Mouse (Mus musculus): ENCODE measurements around the gene Zfp13. TPM values are rescaled to one million over a fixed set of nuclear protein-coding genes. Genes with fewer than 3 reads are reported as not detected.

Zfp13 gene
- not detected in 2 replicates for total RNA-seq (2015; ENCODE audit: low replicate concordance)
- not detected in 2 replicates for total RNA-seq (2017; ENCODE audit: low replicate concordance)

DNA sequence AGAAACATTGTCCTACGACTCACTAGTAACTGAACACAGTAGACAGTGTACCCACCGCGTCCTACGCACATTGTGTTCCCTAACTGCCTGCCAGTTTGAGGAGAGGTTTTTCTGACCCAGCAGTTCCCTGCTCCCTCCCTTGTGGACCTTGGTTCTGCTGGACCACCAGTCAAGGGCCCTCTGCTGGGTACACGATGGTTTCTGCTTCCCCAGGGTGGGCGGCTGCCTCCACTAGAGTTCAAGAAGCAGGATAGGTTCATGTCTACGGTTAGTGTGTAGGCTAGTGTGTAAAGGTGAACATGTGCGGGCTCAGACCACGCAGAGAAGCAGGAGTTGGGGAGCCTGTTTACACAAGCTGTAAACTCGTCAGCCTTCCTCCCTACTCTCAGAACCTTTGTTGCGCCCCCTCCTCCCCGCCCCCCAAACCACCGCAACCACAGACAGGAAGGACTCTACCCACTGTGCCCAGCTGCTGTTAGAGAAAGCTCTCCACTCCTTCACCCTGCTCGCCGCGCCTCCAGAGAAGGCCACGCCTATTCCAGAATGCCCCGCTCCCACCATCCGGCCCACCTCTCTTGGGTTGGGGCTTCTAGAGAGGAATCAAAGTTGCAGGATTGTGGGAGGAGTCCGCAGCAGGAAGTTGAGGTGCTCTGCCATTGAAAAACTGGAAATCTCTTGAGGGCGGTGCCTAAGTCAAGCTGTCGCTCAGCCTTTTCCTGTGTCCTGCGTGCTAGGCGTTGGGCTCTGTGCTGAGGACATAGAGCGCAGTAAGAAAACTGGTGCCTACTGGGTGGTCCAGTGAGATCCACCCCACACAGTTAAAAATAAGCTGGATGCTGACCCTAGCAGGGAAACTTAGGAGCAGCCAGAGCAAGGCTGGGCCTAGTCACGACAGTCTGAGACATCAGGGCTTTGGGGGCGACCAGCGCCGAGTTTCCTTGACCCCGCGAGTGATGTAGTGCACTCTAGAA is at the start of gene Zfp13:
Zfp13 (minus strand) TSS at position 906 of the 971 bp plus-strand sequence.
- peak; percentile 59; the same call in 1 of the 2 replicates for ATAC-seq (replicated peaks; ENCODE audit: low FRiP score, poor library complexity, severe bottlenecking)

- ATAC-seq (replicated peaks; ENCODE audit: low FRiP score, poor library complexity, severe bottlenecking) = no peak
These were observed 46.6 kb upstream of the Zfp13 start for GRCm38 (mm10) chr17:23645894-23646293.

DNA sequence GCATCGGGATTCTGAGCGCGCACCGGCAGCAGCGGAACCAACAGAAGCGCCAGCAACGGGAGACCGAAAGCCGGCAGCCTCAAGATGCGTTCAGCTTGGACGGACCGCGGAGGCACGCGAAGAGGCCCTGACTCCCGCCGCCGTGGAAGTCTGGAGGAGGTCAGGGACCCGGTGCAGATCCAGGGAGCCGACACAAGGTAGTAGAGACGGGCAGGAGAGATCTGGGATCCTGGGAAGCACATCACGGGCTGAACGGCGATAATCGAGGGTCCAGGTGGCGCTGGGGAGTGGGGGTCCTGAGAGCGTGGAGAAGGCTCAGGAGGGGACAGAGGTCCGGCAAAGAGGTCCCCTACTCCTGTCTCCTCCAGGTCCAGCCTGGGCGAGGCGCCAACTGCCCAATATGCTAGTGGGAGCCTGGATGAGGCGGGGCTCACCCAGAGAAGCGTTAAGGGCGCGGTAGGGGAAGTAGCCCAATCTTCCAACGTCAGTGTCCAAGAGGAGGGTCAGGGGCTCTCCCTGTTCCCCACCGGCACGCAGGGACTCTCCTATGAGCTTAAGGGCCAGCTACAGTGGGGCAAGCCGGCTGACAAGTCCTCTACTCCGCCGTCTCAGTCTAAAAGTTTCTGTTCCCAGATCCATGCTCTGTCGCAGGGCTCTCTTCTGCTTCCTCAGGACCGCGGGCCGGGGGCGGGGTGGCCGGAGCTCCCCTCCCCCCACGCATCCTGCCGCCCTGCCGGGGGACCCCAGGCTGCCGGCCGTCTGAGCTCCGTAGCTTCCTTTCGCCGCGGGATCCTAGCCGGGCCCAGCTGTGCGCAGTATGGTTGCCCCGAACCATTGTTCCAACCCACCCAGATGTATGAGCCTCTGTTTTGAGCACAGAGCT is 45.6 kb upstream of the Zfp13 start, which contains the start of gene Mmp25:
Mmp25 (minus strand) TSS at position 665 of the 883 bp plus-strand sequence.
- no peak for ATAC-seq (replicated peaks; ENCODE audit: low FRiP score, poor library complexity, severe bottlenecking)

DNA sequence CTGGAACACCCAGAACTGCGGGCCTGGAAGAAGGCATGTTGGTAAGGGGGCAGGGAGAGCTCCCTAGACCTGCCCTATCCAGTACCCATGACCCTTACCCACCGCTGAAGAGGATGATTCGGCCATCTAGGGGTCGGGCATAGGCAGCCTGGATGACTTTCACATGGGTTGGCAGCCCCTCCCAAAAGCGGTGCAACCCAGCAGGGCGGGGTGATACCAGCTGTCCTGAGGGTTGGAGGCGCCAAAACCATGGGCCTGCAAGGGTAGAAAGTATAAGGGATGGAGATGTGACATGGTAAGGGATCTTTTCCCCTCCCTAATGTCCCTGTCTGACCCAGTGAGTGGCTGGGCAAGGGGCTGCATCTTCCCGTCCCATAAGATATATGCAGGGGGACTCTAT is 32.0 kb upstream of the Zfp13 start:
- no peak for ATAC-seq (replicated peaks; ENCODE audit: low FRiP score, poor library complexity, severe bottlenecking)

DNA sequence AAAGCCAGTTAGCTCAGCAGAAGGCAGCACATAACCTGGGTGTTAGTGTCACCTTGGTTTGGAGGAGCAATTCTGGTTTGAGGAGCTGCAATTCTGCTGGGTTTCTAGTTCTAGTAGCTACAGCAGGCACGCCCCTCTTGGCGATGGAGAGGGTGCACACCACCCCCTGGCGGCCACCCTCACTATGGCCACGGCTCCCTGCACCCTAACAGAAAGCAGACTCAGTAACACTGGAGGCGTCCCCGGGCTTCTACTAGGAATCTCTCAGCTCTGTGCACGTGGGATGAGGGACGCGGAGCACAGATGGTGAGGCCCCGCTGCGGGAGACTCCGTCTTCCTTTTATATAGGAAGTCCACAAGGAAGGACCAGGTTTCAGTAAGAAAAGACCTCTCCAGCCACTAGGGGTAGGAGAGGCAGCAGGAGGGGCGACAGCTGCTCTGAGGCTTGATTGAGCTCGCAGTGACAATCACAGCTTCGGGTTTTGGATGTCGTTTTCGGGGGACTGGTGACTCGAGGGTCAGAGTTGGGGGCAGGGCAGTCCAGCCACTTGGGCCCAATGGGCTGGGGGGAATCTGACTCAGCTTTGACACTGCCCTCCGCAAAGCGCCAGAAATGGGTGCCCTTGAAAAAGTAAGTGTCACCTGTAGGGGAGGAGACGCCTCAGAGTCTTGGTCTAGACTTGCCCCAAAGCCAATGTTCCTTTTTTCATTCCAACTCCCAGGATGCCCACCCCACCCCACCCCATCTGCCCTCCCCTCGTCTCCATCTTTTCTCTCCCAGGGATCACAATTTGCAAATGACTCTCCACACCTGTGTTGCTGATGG is 31.1 kb upstream of the Zfp13 start:
- peak; percentile 74 for ATAC-seq (replicated peaks; ENCODE audit: low FRiP score, poor library complexity, severe bottlenecking)

DNA sequence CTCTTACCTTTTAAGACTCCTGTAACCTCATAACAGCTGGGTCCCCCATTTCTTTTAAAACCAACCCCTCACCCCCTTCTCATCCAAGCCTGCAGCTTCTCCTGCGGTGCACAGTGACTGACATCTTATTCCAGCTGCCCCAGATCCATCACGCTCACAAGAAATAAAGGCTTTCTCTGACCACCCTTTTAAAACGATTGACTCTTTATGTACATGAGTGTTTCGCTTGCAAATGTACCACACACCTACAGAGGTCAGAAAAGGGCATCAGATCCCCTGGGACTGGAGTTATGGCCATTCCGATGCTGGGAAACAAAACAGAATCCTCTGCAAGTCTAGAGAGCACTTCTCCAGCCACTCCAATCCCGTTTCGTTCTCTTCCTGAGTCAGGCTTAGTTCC is 28.5 kb upstream of the Zfp13 start:
- no peak for ATAC-seq (replicated peaks; ENCODE audit: low FRiP score, poor library complexity, severe bottlenecking)

GRCm38 (mm10) chr17:23620351-23620750 is 21.1 kb upstream of the Zfp13 start:
- no peak for ATAC-seq (replicated peaks; ENCODE audit: low FRiP score, poor library complexity, severe bottlenecking)

DNA sequence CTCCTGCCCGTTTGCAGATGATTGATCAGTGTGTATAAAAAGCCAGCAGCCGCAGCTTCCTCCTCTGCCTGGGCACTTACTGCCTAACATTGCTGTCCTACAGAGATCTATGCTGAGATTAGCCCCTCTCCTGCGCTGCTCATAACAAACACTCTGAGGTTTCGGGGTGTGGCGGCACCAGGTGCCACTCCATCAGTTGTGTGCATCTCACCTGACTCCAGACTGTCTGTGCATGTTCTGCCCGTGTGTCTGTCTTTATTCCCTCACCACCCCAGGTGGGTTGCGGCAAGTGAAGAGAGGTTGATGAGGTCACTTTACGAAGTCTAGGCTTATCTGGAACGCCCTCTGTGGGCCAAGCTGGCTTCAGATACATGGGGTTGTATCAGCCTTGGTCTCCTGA is 17.8 kb upstream of the Zfp13 start:
- no peak for ATAC-seq (replicated peaks; ENCODE audit: low FRiP score, poor library complexity, severe bottlenecking)

DNA sequence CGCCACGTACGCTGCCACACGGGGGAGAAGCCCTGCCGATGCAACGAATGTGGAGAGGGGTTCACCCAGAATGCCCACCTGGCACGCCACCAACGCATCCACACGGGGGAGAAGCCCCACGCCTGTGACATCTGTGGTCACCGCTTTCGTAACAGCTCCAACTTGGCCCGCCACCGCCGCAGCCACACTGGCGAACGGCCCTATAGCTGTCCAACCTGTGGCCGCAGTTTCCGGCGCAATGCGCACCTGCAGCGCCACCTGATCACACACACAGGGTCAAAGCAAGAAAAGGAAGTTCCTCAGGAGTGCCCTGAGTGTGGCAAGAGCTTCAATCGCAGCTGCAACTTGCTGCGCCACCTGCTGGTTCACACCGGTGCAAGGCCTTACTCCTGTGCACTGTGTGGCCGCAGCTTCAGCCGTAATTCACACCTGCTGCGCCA is 11.1 kb upstream of the Zfp13 start:
- peak; percentile 54; the same call in 1 of the 2 replicates for ATAC-seq (replicated peaks; ENCODE audit: low FRiP score, poor library complexity, severe bottlenecking)

GRCm38 (mm10) chr17:23609612-23610011 is 10.3 kb upstream of the Zfp13 start:
- no peak for ATAC-seq (replicated peaks; ENCODE audit: low FRiP score, poor library complexity, severe bottlenecking)

DNA sequence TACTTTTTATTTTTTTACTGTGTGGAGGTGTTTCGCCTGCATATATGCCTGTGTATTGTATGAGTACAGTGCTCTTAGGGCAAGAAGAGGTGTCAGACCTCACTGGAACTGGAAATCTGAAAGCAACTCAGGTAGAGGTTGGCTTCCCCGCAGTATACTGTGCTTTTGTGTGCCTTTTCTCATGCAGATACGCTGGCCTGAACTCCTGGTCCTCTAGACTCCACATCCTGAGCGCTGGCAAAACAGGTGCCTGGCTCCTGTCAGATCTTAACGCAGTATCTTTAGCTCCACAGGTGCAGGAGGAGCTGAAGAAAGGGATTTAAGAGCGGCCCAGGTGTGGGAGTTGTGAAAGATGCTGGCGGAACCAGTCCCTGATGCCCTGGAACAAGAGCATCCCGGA is 5.9 kb upstream of the Zfp13 start:
- ATAC-seq (replicated peaks; ENCODE audit: low FRiP score, poor library complexity, severe bottlenecking) = no peak

DNA sequence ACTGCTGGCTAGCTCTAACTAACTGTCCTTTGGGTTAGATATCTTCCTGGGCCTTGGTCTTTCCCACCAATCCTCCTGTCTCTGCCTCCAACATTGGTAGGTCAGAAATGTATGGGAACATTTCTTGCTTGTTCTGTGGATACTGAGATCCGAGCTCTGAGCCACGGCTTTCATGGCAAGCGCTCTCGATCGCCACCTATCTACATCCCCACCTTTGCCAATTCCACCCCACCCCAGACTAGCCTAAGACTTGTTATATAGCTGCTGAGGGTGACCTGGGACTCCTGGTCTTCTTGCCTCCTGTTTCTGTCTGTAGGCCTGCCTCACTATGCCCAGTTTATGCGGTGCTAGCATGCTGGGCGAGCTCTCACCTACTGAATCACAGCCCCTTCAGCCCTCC is 5.1 kb upstream of the Zfp13 start:
- ATAC-seq (replicated peaks; ENCODE audit: low FRiP score, poor library complexity, severe bottlenecking) = no peak

DNA sequence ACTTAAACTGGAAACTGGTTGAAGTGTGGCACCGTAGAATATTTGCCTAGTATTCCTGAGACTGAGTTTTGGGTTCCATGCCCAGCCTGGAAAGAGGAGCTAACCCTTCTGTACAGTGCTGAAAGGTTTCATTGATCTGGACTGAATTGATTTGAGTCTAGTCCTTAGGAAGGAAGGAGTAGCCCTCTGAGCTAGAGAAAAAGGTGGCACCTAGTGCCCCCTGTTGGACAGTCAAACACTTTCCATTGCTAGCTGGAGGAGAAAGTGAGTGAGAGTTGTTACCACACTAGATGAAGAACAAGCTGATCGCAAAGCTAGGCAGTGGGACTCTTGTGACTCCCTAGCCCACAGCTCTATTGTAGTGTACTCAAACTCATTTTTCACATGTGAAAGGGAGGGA is 4.3 kb upstream of the Zfp13 start:
- no peak for ATAC-seq (replicated peaks; ENCODE audit: low FRiP score, poor library complexity, severe bottlenecking)

DNA sequence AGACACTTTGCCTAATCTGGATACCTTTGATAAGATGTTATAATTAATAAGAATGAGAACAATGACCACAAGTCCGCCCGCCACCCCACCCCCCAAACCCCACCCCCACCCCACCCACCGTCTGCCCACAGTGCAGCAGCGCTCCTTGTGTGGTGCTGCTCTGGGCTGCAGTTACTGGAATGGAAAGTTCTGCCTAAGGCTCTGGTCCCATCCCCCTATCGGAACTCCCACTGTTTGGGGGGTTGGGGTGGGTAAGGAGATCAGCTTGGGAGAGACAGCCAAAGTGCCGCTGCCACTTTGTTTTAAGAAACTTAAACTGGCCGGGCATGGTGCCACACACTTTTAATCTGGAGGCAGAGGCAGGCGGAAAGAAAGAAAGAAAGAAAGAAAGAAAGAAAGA is 3.8 kb upstream of the Zfp13 start:
- no peak for ATAC-seq (replicated peaks; ENCODE audit: low FRiP score, poor library complexity, severe bottlenecking)

DNA sequence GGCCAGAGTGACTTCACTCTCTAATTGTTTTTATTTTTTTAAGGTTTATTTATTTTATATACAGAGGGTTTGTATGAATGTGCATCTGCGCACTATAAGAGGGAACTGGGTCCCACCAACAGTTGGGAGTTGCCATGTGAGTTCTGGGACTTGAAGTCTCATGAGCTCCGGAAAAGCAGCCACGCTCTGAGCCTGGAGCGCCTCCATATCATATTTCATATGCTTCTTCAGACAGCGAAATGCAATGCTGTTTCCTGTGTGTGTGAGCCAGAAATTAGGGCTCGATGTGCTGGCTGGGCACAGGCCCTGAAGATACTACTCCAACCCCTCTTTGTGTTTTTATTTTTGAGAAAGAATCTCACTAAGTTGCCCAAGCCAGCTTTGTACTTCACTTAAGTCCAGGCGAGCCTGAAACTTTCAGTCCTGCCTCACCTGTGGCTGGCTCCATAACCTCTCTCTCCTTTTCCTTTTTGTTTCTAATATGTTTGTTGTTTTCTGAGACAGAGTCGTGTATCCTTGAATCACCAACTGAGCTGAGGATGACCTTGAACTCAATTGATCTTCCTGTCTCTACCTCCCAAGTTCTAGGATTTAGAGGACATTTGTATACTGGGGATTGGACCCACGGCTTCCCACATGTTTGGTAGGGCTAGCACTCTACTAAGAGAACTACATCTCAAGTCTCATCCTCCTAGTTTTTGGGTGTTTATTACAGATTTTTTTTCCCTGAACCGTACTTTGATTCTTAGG is 2.7 kb upstream of the Zfp13 start:
- no peak for ATAC-seq (replicated peaks; ENCODE audit: low FRiP score, poor library complexity, severe bottlenecking)

- no peak for ATAC-seq (replicated peaks; ENCODE audit: low FRiP score, poor library complexity, severe bottlenecking)
These were observed 1.6 kb upstream of the Zfp13 start, which contains the start of gene Zscan10 for GRCm38 (mm10) chr17:23600641-23601622. Zscan10 (plus strand) TSS chr17:23600856.

DNA sequence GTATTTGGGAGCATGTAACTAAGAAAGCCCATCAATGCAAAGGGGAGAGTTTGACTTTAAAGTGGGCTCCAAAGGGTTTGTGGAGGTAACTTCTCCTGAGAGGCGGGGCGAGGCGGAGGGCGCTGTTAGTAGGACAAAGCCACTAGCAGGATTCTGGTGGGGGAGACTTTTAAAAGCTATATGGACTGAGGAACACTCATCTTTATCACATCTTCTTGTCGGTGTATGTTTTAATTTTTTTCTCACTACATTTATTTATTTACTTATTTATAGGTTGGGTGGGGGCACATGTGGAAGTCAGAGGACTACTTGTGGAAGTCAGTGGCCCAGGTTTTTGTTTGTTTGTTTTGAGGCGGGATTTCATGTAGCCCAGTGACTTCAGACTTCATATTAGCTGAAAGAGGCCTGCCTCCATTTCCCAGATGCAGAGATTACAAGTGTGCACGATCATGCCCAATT is 347 bp upstream of the Zfp13 start:
- no peak for ATAC-seq (replicated peaks; ENCODE audit: low FRiP score, poor library complexity, severe bottlenecking)
